Mouse (Mus musculus) limb, embryonic 15.5 days (tissue): ENCODE measurements around the gene Foxp1. TPM values are rescaled to one million over a fixed set of nuclear protein-coding genes. Genes with fewer than 3 reads are reported as not detected.

Experiments used
- ATAC-seq: fragments of 200-750 bp; cut with Nextera tagmentation; 2 replicates; pipeline ENCODE4 v1.8.0; 2017; ENCODE audit warnings: low read depth, moderate TSS enrichment; ENCODE audit not compliant: insufficient number of reproducible peaks, low FRiP score, low TSS enrichment
- H3K27ac ChIP-seq: fragments of 300-500 bp; sonication (generic); 2 replicates; pipeline ENCODE4 v1.5.1; 2015; ENCODE audit warnings: moderate library complexity, mild to moderate bottlenecking, inconsistent platforms
- H3K27me3 ChIP-seq: fragments of 300-500 bp; sonication (generic); 2 replicates; pipeline ENCODE4 v1.6.1; 2015; ENCODE audit warnings: inconsistent platforms
- H3K36me3 ChIP-seq: fragments of 300-500 bp; sonication (generic); 2 replicates; pipeline ENCODE4 v1.6.1; 2015; ENCODE audit warnings: inconsistent platforms
- H3K4me1 ChIP-seq: fragments of 300-500 bp; sonication (generic); 2 replicates; pipeline ENCODE4 v1.6.1; 2015; ENCODE audit warnings: inconsistent platforms
- H3K4me2 ChIP-seq: fragments of 300-500 bp; sonication (generic); 2 replicates; pipeline ENCODE4 v1.6.1; 2015; ENCODE audit warnings: mild to moderate bottlenecking, inconsistent platforms
- H3K4me3 ChIP-seq: fragments of 300-500 bp; sonication (generic); 2 replicates; pipeline ENCODE4 v1.5.1; 2015; ENCODE audit warnings: mild to moderate bottlenecking, inconsistent platforms
- H3K9ac ChIP-seq: fragments of 300-500 bp; sonication (generic); 2 replicates; pipeline ENCODE4 v1.6.1; 2015; ENCODE audit warnings: inconsistent platforms
- H3K9me3 ChIP-seq: fragments of 300-500 bp; sonication (generic); 2 replicates; pipeline ENCODE4 v1.6.1; 2016; ENCODE audit warnings: inconsistent platforms
- WGBS: fragments of 180-500 bp; shearing (Covaris S2); methylation state at CpG from one replicate; pipeline ENCODE4 v1.1.7; 2015; 5-methylcytosine and 5-hydroxymethylcytosine counted together
- polyA plus RNA-seq: library from polyadenylated mRNA; unstranded; fragments of >200 nt; fragmentation: Nextera tagmentation; extraction: Ambion mirVana; gene quantifications from 2 replicates; pipeline ENCODE4 v1.2.1, GENCODE M21; 2015

Foxp1 gene
- polyA plus RNA-seq, 1 experiment from 2014 or later, result 142 TPM

DNA sequence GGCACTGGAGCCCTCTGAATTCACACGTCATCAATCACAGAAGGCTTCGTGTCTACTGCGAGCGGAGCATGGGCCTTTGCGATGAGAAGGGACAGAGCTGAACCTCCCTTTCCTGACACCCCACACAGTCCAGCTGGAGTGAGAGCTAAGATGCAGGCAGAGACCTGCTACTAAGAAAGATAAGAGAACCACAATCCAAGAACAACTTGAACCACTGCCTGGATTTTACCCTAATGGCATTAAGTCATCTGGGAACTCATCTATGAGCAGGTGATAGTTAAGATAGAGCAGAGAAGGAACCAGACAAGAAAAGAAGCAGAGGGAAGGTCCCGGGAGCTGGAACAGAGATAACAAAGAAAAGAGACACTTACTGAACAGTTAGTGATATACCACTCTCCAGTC lies 415.4 kb downstream of the Foxp1 start:
- H3K9ac ChIP-seq, result no peak overlapping the region
- H3K27ac ChIP-seq, result no peak overlapping the region
- ATAC-seq, result no peak
- no peaks in the 10 kb centered on the region for H3K36me3 ChIP-seq
- H3K27me3 ChIP-seq, result no peaks in the 10 kb centered on the region
- H3K4me2 ChIP-seq, result no peak overlapping the region
- H3K4me1 ChIP-seq, result peaks cover 6% of the 10 kb centered on the region; the same call in 1 of the 2 replicates
- no peaks in the 10 kb centered on the region for H3K9me3 ChIP-seq
- H3K4me3 ChIP-seq, result no peak overlapping the region
- 68% methylated on average over 6 of the region's 6 CpGs for whole genome bisulfite sequencing

DNA sequence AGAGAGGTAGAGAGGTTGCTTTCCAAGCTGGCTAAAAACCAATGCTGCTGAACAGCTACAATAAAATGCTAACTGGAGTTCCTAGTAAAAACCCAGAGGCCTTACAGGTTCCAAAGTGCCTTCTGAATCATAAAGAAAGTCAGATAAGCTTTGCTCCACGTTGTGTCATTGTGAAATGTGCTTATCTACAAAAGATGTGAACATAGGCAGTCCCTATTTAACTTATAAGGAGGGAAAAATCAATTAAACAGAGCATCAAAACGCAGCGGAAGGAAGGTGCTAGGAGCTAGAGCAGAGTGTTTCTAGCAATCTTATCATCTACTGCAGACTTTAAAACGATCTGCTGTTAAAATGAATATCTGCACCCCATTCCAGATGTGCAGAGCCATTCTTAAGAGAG lies 416.5 kb downstream of the Foxp1 start:
- Histone ChIP-seq H3K4me2 (no peak overlapping the region), H3K4me1 (peaks cover 15% of the 10 kb centered on the region), H3K9ac (no peak overlapping the region), H3K36me3 (no peaks in the 10 kb centered on the region), H3K9me3 (no peaks in the 10 kb centered on the region), H3K27ac (no peak overlapping the region), H3K27me3 (no peaks in the 10 kb centered on the region), H3K4me3 (no peak overlapping the region)
- no peak for ATAC-seq
- 56% methylated on average over 4 of the region's 4 CpGs for WGBS

DNA sequence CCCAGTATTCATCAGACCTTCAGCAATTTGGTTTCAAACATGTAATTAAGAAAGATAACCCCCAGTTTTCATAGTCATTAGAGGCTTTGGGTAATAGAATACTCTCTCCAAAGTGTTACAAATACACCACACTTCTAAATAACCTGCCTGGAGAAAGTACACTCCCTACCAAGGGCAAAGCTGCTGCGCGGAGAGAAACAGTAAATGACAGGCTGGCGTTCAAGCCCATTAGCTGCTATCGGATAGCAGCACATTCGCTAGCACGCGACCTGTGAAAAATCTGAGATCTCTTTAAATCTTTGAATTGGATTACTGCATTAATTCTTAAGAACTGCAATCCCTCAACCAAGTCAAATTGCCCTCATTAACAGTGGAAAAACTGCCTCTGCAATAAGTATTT lies 418.1 kb downstream of the Foxp1 start:
- no peak for ATAC-seq
- H3K27me3 ChIP-seq, result no peaks in the 10 kb centered on the region
- no peak overlapping the region for H3K4me2 ChIP-seq
- peaks cover 15% of the 10 kb centered on the region for H3K4me1 ChIP-seq
- H3K9ac ChIP-seq, result no peak overlapping the region
- 63% methylated on average over 7 of the region's 7 CpGs for WGBS
- no peaks in the 10 kb centered on the region for H3K9me3 ChIP-seq
- H3K36me3 ChIP-seq, result no peaks in the 10 kb centered on the region
- no peak overlapping the region for H3K27ac ChIP-seq
- no peak overlapping the region for H3K4me3 ChIP-seq

DNA sequence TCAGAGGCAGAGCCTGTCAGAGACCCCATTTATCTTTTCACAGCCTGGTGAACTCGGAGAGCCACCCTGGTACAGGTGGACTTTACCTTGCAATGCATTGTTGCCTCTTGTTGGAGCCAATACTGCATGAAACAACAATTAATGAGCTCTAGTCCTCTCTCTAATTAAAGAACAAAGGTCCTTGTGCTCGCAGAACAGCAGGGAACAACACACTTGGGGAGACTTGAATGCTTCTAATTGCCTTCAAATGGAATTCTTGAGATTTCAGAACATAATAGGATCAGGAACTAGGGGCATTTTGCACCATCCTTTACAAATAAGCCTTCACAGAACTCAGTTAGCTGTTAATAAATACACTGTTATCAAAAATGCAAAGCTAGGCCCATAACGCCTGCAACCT lies 418.6 kb downstream of the Foxp1 start:
- WGBS, result 61% methylated on average over 3 of the region's 3 CpGs
- H3K9ac ChIP-seq, result no peak overlapping the region
- no peaks in the 10 kb centered on the region for H3K27me3 ChIP-seq
- H3K9me3 ChIP-seq, result no peaks in the 10 kb centered on the region
- H3K27ac ChIP-seq, result no peak overlapping the region
- no peak overlapping the region for H3K4me3 ChIP-seq
- no peaks in the 10 kb centered on the region for H3K36me3 ChIP-seq
- no peak overlapping the region for H3K4me2 ChIP-seq
- ATAC-seq, result no peak
- H3K4me1 ChIP-seq, result peaks cover 15% of the 10 kb centered on the region

DNA sequence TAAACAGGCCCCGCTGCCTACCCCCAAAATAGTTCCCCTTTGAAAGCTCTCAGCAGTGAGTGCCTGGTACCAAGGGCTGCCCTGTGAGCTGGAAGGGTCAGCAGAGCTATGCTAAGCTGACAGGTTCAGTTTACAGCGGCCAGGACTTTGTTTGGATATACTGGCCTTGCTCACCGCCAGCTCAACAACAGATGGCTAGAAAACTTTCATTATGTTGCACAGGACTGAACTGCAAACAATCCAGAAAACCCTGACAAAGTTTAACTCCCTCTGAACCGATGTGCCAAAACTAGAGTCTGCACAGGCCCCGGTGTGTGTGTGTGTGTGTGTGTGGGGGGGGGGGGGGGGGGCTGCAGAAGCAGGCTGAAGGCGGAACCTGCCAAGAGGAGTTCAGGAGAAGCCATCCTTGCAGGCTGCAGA lies 421.0 kb downstream of the Foxp1 start:
- H3K36me3 ChIP-seq, result no peaks in the 10 kb centered on the region
- ATAC-seq, result no peak
- H3K27ac ChIP-seq, result no peak overlapping the region; the same call in 1 of the 2 replicates
- no peaks in the 10 kb centered on the region for H3K27me3 ChIP-seq
- H3K4me3 ChIP-seq, result no peak overlapping the region
- H3K9ac ChIP-seq, result no peak overlapping the region
- no peaks in the 10 kb centered on the region for H3K9me3 ChIP-seq
- 13% methylated on average over 6 of the region's 6 CpGs for WGBS
- H3K4me1 ChIP-seq, result peaks cover 19% of the 10 kb centered on the region
- peak overlapping the region; percentile 12; the same call in 1 of the 2 replicates for H3K4me2 ChIP-seq

DNA sequence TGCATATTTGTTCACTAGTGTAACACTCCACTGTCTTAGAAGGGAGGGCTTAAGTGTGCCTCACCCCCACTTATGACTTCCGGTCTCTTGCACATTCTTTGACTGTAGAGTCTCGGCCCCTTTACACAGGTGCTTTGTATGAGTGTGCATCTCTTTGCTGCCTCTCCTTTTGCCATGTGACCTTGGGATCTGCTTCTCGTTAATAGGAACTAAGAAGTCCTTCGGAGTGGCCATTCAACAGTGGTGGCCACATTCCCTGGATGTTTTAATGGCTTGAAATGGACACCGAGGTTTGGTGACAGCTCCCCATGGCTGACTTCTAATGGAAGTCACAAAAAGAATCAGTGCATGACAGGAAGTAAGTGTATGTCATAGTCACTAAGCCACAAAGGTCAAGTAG lies 422.2 kb downstream of the Foxp1 start:
- 42% methylated on average over 5 of the region's 5 CpGs for WGBS
- H3K4me3 ChIP-seq, result no peak overlapping the region
- H3K4me1 ChIP-seq, result peaks cover 24% of the 10 kb centered on the region
- H3K27me3 ChIP-seq, result no peaks in the 10 kb centered on the region
- ATAC-seq, result no peak
- H3K9me3 ChIP-seq, result no peaks in the 10 kb centered on the region
- no peak overlapping the region for H3K4me2 ChIP-seq
- H3K36me3 ChIP-seq, result no peaks in the 10 kb centered on the region
- no peak overlapping the region for H3K27ac ChIP-seq
- H3K9ac ChIP-seq, result no peak overlapping the region

DNA sequence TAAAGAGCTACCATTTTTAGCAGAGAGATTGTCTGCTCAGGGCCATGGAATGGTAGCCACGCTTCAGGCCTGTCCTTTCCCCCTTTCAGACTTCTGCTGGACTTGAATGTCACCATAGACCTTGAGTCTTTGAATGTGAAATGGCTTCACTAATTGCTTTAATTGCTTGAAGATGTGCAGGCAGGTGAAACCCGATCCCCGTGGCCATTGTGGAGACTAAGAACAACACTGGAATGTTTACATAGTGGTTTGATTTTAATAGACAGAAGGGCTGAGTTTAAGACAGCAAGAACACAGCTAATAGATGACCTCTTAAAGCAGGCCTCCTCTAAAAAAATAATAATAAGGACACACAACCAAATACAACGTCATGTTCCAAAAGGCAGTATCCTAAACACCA lies 422.7 kb downstream of the Foxp1 start:
- Histone ChIP-seq H3K36me3 (no peaks in the 10 kb centered on the region), H3K27ac (no peak overlapping the region), H3K4me1 (peaks cover 28% of the 10 kb centered on the region), H3K9me3 (no peaks in the 10 kb centered on the region), H3K9ac (no peak overlapping the region), H3K4me3 (no peak overlapping the region), H3K4me2 (no peak overlapping the region), H3K27me3 (no peaks in the 10 kb centered on the region)
- ATAC-seq, result no peak
- 39% methylated on average over 4 of the region's 4 CpGs for WGBS

DNA sequence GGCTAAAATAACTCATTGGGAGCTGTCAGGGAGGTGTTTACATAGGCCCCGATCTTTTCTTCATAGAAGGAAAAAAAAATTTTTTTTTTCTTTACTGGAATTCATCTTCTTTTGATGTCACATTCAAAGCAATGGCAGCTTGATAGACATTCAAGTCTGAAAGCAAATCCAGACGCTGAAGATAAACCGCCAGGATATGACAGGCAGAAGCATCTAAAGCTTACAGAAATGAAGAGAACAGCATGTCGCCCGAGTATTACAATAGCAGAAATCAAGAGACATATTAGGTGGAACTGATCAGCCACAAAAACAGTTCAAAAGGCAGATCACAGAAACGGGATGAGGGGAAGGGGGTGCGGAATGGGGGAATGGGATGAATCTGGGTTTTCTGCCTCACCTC lies 425.3 kb downstream of the Foxp1 start:
- Histone ChIP-seq H3K36me3 (no peaks in the 10 kb centered on the region), H3K4me2 (no peak overlapping the region), H3K4me1 (peaks cover 36% of the 10 kb centered on the region), H3K9ac (no peak overlapping the region), H3K27ac (no peak overlapping the region), H3K4me3 (no peak overlapping the region), H3K27me3 (no peaks in the 10 kb centered on the region), H3K9me3 (no peaks in the 10 kb centered on the region)
- ATAC-seq, result no peak
- 60% methylated on average over 7 of the region's 7 CpGs for WGBS

DNA sequence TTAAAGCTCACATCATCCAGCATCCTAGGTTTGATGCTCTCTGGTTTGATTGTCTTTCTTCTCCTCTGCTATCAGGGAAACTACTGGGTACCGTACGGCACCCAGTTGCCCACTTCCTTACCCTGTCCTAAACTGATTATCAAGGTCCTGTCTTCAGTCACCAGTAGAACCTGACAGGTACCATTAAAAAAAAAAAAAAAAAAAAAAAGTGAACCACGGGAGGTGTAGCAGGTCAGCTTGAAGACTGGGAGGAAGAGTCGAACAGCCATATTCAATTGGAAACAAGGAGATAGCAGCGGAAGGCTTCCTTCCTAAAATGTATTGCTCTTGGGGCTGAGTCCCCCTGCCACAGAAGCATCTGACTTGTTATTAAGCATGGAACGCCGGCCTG lies 425.8 kb downstream of the Foxp1 start:
- no peak for ATAC-seq
- 71% methylated on average over 7 of the region's 7 CpGs for WGBS
- no peaks in the 10 kb centered on the region for H3K9me3 ChIP-seq
- H3K4me1 ChIP-seq, result peaks cover 33% of the 10 kb centered on the region
- H3K4me3 ChIP-seq, result no peak overlapping the region
- no peak overlapping the region for H3K27ac ChIP-seq
- no peaks in the 10 kb centered on the region for H3K36me3 ChIP-seq
- no peak overlapping the region for H3K9ac ChIP-seq
- H3K4me2 ChIP-seq, result no peak overlapping the region
- no peaks in the 10 kb centered on the region for H3K27me3 ChIP-seq

DNA sequence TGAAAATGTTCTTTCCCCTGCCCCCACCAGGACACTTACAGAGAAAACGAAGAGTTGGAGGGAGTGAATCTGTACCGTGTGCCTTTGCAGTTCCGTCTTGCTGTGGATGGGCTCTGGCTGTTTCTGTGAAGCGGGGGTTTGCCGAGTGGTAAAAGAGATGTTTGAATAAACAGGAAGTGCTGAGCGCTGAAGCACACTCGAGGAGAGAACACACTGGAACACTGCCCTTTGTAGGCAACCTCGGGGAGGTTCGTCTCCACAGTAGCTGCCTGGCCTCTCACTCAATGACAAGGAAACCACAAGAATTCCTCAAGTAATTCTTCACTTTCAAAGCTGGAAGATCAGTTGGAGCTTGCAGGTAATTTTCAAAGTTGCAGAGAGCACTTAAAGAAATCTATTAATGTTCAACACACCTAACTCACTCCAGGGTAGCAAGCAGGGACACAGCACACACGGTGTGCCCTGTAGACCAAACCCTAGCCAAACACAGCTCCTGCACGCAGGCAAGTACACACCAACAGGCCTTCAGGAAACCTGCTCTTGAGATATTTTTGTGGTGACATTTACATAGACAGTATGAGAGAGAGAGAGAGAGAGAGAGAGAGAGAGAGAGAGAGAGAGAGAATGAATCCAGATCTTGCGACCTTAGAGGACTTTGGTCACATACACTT lies 426.3 kb downstream of the Foxp1 start:
- H3K27me3 ChIP-seq, result no peaks in the 10 kb centered on the region
- peak overlapping the region; percentile 9; the same call in 1 of the 2 replicates for H3K27ac ChIP-seq
- no peaks in the 10 kb centered on the region for H3K9me3 ChIP-seq
- H3K36me3 ChIP-seq, result no peaks in the 10 kb centered on the region
- no peak overlapping the region for H3K9ac ChIP-seq
- H3K4me1 ChIP-seq, result peaks cover 28% of the 10 kb centered on the region
- ATAC-seq, result no peak
- peak overlapping the region; percentile 21 for H3K4me3 ChIP-seq
- 28% methylated on average over 12 of the region's 12 CpGs for WGBS
- H3K4me2 ChIP-seq, result peak overlapping the region; percentile 43

DNA sequence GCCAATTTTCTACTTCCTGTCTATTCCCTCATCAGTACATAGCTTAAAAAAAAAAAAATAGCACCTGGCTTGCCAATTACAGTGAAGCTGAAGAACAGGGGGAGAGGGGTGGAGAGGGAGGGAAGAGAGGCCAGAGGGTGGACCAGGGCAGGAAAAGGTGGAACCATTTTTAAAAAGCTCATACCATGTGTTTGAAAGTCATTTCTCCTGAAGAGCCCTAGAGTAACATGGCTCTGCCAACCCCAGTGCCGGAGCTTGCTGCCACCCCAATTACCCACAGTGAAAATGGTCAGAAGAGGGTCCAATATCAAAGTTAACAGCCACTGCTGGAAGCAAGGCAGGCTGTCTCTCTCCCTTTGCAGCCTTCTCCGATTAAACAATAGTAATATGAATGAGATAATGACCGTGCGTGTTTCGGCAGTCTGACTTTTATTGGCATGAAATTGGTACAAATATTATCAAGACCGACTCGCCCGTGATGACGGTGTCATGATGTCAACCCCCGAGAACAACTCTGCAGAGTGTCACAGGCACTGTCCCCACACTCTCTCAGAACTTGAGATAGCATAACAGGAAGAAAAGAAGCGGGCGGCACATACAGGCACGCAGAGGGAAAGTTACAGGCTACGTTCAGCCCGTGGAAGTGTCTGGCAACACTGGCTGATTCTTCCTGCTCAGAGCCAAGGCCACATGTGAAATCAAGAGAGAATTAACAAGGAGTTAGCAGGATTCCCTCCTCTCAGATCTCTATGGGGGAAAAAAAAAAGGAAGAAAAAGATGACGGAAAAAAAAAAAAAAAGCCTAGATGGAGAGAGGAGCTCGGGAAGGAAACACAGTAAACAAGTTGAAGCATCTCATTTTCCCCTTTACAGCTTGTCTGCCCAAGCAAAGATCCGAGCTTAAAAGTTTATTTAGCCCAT lies 427.1 kb downstream of the Foxp1 start:
- peak overlapping the region; percentile 9; the same call in 1 of the 2 replicates for H3K27ac ChIP-seq
- H3K27me3 ChIP-seq, result no peaks in the 10 kb centered on the region
- ATAC-seq, result no peak
- peak overlapping the region; percentile 21 for H3K4me3 ChIP-seq
- 20% methylated on average over 18 of the region's 18 CpGs for WGBS
- peaks cover 27% of the 10 kb centered on the region for H3K4me1 ChIP-seq
- no peaks in the 10 kb centered on the region for H3K9me3 ChIP-seq
- peak overlapping the region; percentile 43 for H3K4me2 ChIP-seq
- H3K36me3 ChIP-seq, result no peaks in the 10 kb centered on the region
- H3K9ac ChIP-seq, result no peak overlapping the region

DNA sequence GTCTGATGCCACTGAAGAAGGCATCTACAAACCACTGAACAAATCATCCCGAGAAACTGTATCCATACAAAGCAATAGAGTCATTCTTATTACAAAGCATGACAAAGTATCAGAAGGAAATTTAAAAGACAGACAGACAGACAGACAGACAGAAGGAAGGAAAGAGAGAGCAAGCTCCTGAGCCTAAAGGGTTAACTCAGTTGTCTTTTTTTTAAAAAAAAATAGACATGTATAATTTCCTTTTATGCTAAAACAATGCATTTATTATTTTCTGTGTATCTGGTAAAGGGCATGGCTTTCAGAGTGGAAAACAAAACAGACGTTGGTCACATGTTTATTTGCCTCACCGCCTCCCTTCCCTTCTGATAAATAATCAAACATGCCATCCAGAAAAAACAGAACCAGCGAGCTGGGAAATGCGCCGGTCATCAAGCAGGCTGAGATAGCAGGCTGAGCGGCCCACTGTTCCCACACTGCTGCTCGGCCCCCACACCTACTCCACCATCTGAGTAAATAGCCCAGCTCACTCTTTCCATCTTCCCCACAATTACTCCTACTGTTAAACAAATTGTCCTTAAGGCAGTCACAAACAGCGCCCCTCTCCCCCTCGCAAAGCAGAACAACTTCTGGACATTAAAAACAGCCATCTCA lies 428.1 kb downstream of the Foxp1 start:
- Histone ChIP-seq H3K36me3 (no peaks in the 10 kb centered on the region), H3K27ac (no peak overlapping the region), H3K27me3 (no peaks in the 10 kb centered on the region), H3K4me3 (no peak overlapping the region), H3K9me3 (no peaks in the 10 kb centered on the region), H3K9ac (no peak overlapping the region), H3K4me2 (peak overlapping the region; percentile 13; the same call in 1 of the 2 replicates), H3K4me1 (peaks cover 27% of the 10 kb centered on the region)
- no peak for ATAC-seq
- WGBS, result 50% methylated on average over 10 of the region's 10 CpGs
